Mouse (Mus musculus) stomach, embryonic 16.5 days (tissue): ENCODE measurements around the gene Gm20716. TPM values are rescaled to one million over a fixed set of nuclear protein-coding genes. Genes with fewer than 3 reads are reported as not detected.

ENCODE experiments used
- ATAC-seq: fragments of 200-750 bp; cut with Nextera tagmentation; 2 replicates; pipeline ENCODE4 v1.8.0; 2017; ENCODE audit warnings: moderate number of reproducible peaks, moderate TSS enrichment; ENCODE audit not compliant: insufficient read depth, low FRiP score
- H3K27ac ChIP-seq: fragments of 300-500 bp; sonication (generic); 2 replicates; pipeline ENCODE4 v1.5.1; 2014; ENCODE audit warnings: low read length
- H3K27me3 ChIP-seq: fragments of 300-500 bp; sonication (generic); 2 replicates; pipeline ENCODE4 v1.6.1; 2014; ENCODE audit warnings: low read length, control low read depth, mixed read lengths; ENCODE audit not compliant: control insufficient read depth, insufficient read depth
- H3K36me3 ChIP-seq: fragments of 300-500 bp; sonication (generic); 2 replicates; pipeline ENCODE4 v1.6.1; 2014; ENCODE audit warnings: low read length; ENCODE audit not compliant: control insufficient read depth, insufficient read depth
- H3K4me1 ChIP-seq: fragments of 300-500 bp; sonication (generic); 2 replicates; pipeline ENCODE4 v1.6.1; 2014; ENCODE audit warnings: low read length, control low read depth, mixed read lengths; ENCODE audit not compliant: control insufficient read depth, insufficient read depth
- H3K4me2 ChIP-seq: fragments of 300-500 bp; sonication (generic); 2 replicates; pipeline ENCODE4 v1.6.1; 2014; ENCODE audit warnings: low read depth, low read length, mixed read lengths
- H3K4me3 ChIP-seq: fragments of 300-500 bp; sonication (generic); replicated peaks from 2 replicates; pipeline ENCODE4 v1.5.1; 2014; ENCODE audit warnings: mild to moderate bottlenecking, low read length
- H3K9ac ChIP-seq: fragments of 300-500 bp; sonication (generic); 2 replicates; pipeline ENCODE4 v1.6.1; 2014; ENCODE audit warnings: low read length
- H3K9me3 ChIP-seq: fragments of 300-500 bp; sonication (generic); replicated peaks from 2 replicates; pipeline ENCODE4 v1.6.1; 2016; ENCODE audit warnings: low read length, control low read depth; ENCODE audit not compliant: control insufficient read depth
- WGBS: fragments of 180-500 bp; shearing (Covaris S2); extraction: QIAGEN DNeasy Blood & Tissue Kit; methylation state at CpG from one replicate; pipeline ENCODE4 v1.1.7; 2014; 5-methylcytosine and 5-hydroxymethylcytosine counted together
- polyA plus RNA-seq: library from polyadenylated mRNA; unstranded; fragments of >200 nt; fragmentation: Nextera tagmentation; extraction: Ambion mirVana; gene quantifications from 2 replicates; pipeline ENCODE4 v1.2.1, GENCODE M21; 2015

The Gm20716 gene
- polyA plus RNA-seq, 1 experiment from 2014 or later, result 12.6 TPM

- Histone ChIP-seq H3K9me3 (no peaks in the 10 kb centered on the region), H3K4me2 (no peak overlapping the region), H3K27me3 (no peaks in the 10 kb centered on the region), H3K36me3 (peaks cover 6% of the 10 kb centered on the region; the same call in 1 of the 2 replicates), H3K4me3 (no peak overlapping the region), H3K4me1 (peaks cover 39% of the 10 kb centered on the region), H3K9ac (no peak overlapping the region), H3K27ac (no peak overlapping the region)
- WGBS, result 77% methylated on average over 2 of the region's 2 CpGs
- no peak for ATAC-seq
These were observed 38.3 kb downstream of the Gm20716 start for GRCm38 (mm10) chr2:168191856-168192255.

GRCm38 (mm10) chr2:168175946-168176345, 54.2 kb downstream of the Gm20716 start:
- Histone ChIP-seq H3K9me3 (no peaks in the 10 kb centered on the region), H3K27ac (no peak overlapping the region), H3K4me3 (no peak overlapping the region), H3K36me3 (0 out of 2 replicates have a peak, but pooled peaks cover 4% of the 10 kb centered on the region), H3K4me1 (no peaks in the 10 kb centered on the region), H3K9ac (no peak overlapping the region), H3K27me3 (no peaks in the 10 kb centered on the region), H3K4me2 (no peak overlapping the region)
- 57% methylated on average over 7 of the region's 7 CpGs for WGBS
- ATAC-seq, result no peak

- Histone ChIP-seq H3K9ac (peak overlapping the region; percentile 58), H3K9me3 (no peaks in the 10 kb centered on the region), H3K4me2 (peak overlapping the region; percentile 49), H3K27me3 (no peaks in the 10 kb centered on the region), H3K27ac (peak overlapping the region; percentile 83), H3K4me1 (peaks cover 36% of the 10 kb centered on the region), H3K36me3 (no peaks in the 10 kb centered on the region), H3K4me3 (peak overlapping the region; percentile 27)
- ATAC-seq, result peak; percentile 82
- WGBS, result 16% methylated on average over 13 of the region's 13 CpGs
These were observed 59.9 kb downstream of the Gm20716 start for GRCm38 (mm10) chr2:168170167-168170685.

GRCm38 (mm10) chr2:168169800-168170113, 60.4 kb downstream of the Gm20716 start:
- Histone ChIP-seq H3K36me3 (no peaks in the 10 kb centered on the region), H3K27ac (peak overlapping the region; percentile 83), H3K9me3 (no peaks in the 10 kb centered on the region), H3K4me1 (peaks cover 36% of the 10 kb centered on the region), H3K4me2 (peak overlapping the region; percentile 49), H3K9ac (peak overlapping the region; percentile 58), H3K27me3 (no peaks in the 10 kb centered on the region), H3K4me3 (peak overlapping the region; percentile 27)
- WGBS, result 6% methylated on average over 9 of the region's 9 CpGs
- ATAC-seq, result no peak; the same call in 1 of the 2 replicates

- H3K36me3 ChIP-seq, result no peaks in the 10 kb centered on the region
- peak overlapping the region; percentile 58 for H3K9ac ChIP-seq
- peak overlapping the region; percentile 83 for H3K27ac ChIP-seq
- H3K9me3 ChIP-seq, result no peaks in the 10 kb centered on the region
- WGBS, result 40% methylated on average over 9 of the region's 9 CpGs
- H3K4me3 ChIP-seq, result no peak overlapping the region
- ATAC-seq, result peak; percentile 63; the same call in 1 of the 2 replicates
- peak overlapping the region; percentile 49 for H3K4me2 ChIP-seq
- H3K4me1 ChIP-seq, result peaks cover 36% of the 10 kb centered on the region
- no peaks in the 10 kb centered on the region for H3K27me3 ChIP-seq
These were observed 61.0 kb downstream of the Gm20716 start for GRCm38 (mm10) chr2:168168892-168169799.

GRCm38 (mm10) chr2:168167781-168168180, 62.4 kb downstream of the Gm20716 start:
- Histone ChIP-seq H3K27me3 (no peaks in the 10 kb centered on the region), H3K9ac (no peak overlapping the region), H3K4me3 (no peak overlapping the region), H3K4me2 (no peak overlapping the region), H3K36me3 (no peaks in the 10 kb centered on the region), H3K9me3 (no peaks in the 10 kb centered on the region), H3K4me1 (peaks cover 36% of the 10 kb centered on the region), H3K27ac (no peak overlapping the region)
- WGBS, result 53% methylated on average over 3 of the region's 3 CpGs
- ATAC-seq, result no peak

- peaks cover 36% of the 10 kb centered on the region for H3K4me1 ChIP-seq
- H3K36me3 ChIP-seq, result no peaks in the 10 kb centered on the region
- H3K27me3 ChIP-seq, result no peaks in the 10 kb centered on the region
- H3K9me3 ChIP-seq, result no peaks in the 10 kb centered on the region
- no peak for ATAC-seq
- 39% methylated on average over 21 of the region's 21 CpGs for WGBS
- peak overlapping the region; percentile 48 for H3K9ac ChIP-seq
- H3K4me3 ChIP-seq, result no peak overlapping the region
- no peak overlapping the region; the same call in 1 of the 2 replicates for H3K27ac ChIP-seq
- peak overlapping the region; percentile 12; the same call in 1 of the 2 replicates for H3K4me2 ChIP-seq
These were observed 63.3 kb downstream of the Gm20716 start for GRCm38 (mm10) chr2:168166750-168167460.

- H3K4me1 ChIP-seq, result peaks cover 22% of the 10 kb centered on the region
- no peak overlapping the region for H3K27ac ChIP-seq
- H3K4me2 ChIP-seq, result peak overlapping the region; percentile 52
- ATAC-seq, result no peak
- H3K9me3 ChIP-seq, result no peaks in the 10 kb centered on the region
- peak overlapping the region; percentile 53 for H3K9ac ChIP-seq
- WGBS, result 13% methylated on average over 14 of the region's 14 CpGs
- peak overlapping the region; percentile 27 for H3K4me3 ChIP-seq
- H3K27me3 ChIP-seq, result no peaks in the 10 kb centered on the region
- H3K36me3 ChIP-seq, result no peaks in the 10 kb centered on the region
These were observed 68.2 kb downstream of the Gm20716 start for GRCm38 (mm10) chr2:168161978-168162377.

GRCm38 (mm10) chr2:168161514-168161971, 68.6 kb downstream of the Gm20716 start:
- peak overlapping the region; percentile 53 for H3K9ac ChIP-seq
- no peak for ATAC-seq
- peak overlapping the region; percentile 27 for H3K4me3 ChIP-seq
- H3K4me1 ChIP-seq, result peaks cover 18% of the 10 kb centered on the region
- H3K36me3 ChIP-seq, result no peaks in the 10 kb centered on the region
- no peaks in the 10 kb centered on the region for H3K9me3 ChIP-seq
- 5% methylated on average over 11 of the region's 11 CpGs for WGBS
- H3K4me2 ChIP-seq, result peak overlapping the region; percentile 52
- no peaks in the 10 kb centered on the region for H3K27me3 ChIP-seq
- no peak overlapping the region for H3K27ac ChIP-seq
